Mouse (Mus musculus): ENCODE data around the gene Tmeff1. TPM values are rescaled to one million over a fixed set of nuclear protein-coding genes. Genes with fewer than 3 reads are reported as not detected.

Tmeff1 gene
- total RNA-seq, 2 experiments from 2014 or later: 118 to 124 TPM

- peak; percentile 69 to 78 for DNase-seq (ENCODE audit: low spot score in 2 of 2)
- intact Hi-C loops (cut with DNase I): loop anchor here (5.0 to 10.0 kb wide), 6 partner anchors 80 to 935 kb away; partner anchors contain the start of gene Plppr1
These were observed 106.9 kb downstream of the Tmeff1 start for GRCm38 (mm10) chr4:48691793-48692437.

- intact Hi-C loops (cut with DNase I): loop anchor here (5.0 to 10.0 kb wide), 6 partner anchors 79 to 934 kb away; partner anchors contain the start of gene Plppr1
- DNase-seq (ENCODE audit: low spot score in 2 of 2): no peak
These were observed 107.8 kb downstream of the Tmeff1 start for GRCm38 (mm10) chr4:48692736-48693292.

GRCm38 (mm10) chr4:48696706-48697105 lies 111.7 kb downstream of the Tmeff1 start:
- intact Hi-C loops (cut with DNase I): loop anchor here (10.0 kb wide), 1 partner anchor 628 kb away; no protein-coding TSS in a partner anchor
- DNase-seq (ENCODE audit: low spot score in 2 of 2): no peak

GRCm38 (mm10) chr4:48697302-48697701 lies 112.3 kb downstream of the Tmeff1 start:
- intact Hi-C loops (cut with DNase I): loop anchor here (10.0 kb wide), 1 partner anchor 627 kb away; no protein-coding TSS in a partner anchor
- DNase-seq (ENCODE audit: low spot score in 2 of 2): no peak

Other genes starting within 250 kb of the Tmeff1 start
- 10 to 100 TPM; 25.4 to 25.7 TPM for gene Tex10, start 111.7 kb upstream of the Tmeff1 start, total RNA-seq (2021)
- gene Msantd3, start 45.2 kb upstream of the Tmeff1 start, total RNA-seq (2021): 10 to 100 TPM; 25.3 to 26.5 TPM
- 1 to 10 TPM; 1.5 to 2.2 TPM for gene Cavin4, start 78.3 kb downstream of the Tmeff1 start, total RNA-seq (2021)

Measured in left cerebral cortex, postnatal 25 days (tissue).